Mouse (Mus musculus): Measurements from ENCODE around the gene Nle1. TPM values are rescaled to one million over a fixed set of nuclear protein-coding genes. Genes with fewer than 3 reads are reported as not detected.

Nle1 gene
- polyA plus RNA-seq, 1 experiment from 2014 or later, result 10.7 TPM

DNA sequence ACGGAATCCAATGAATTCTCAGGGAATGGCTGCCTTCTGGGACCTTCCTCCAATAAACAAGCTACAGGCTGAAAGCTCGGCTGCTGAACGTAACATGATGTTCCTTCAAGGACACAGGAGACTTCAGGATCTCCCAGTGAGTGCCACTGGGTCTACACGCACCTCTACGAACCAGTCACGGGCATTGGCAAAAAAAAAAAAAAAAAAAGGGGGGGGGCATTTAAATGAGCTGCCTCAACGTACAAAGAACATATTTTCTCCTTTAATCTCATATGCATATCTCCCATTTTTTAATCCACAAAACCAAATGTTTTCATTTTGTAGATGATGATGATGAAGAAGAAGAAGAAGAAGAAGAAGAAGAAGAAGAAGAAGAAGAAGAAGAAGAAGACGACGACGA is 42.3 kb downstream of the Nle1 start:
- H3K27ac ChIP-seq (ENCODE audit: low read length), result no peak overlapping the region
- no peak for ATAC-seq (ENCODE audit: low read depth)
- H3K4me3 ChIP-seq (ENCODE audit: low read depth, low read length), result no peak overlapping the region
- H3K27me3 ChIP-seq (ENCODE audit: control insufficient read depth, insufficient read depth, low read depth, low read length), result no peaks in the 10 kb centered on the region
- 0 out of 2 replicates have a peak overlapping the region, but pooled peaks have one; percentile 51 for H3K4me2 ChIP-seq (ENCODE audit: low read depth, low read length)
- no peaks in the 10 kb centered on the region for H3K36me3 ChIP-seq (ENCODE audit: control insufficient read depth, insufficient read depth)
- whole genome bisulfite sequencing (ENCODE audit: insufficient replicate concordance), result 67% methylated on average over 10 of the region's 10 CpGs
- H3K9ac ChIP-seq (ENCODE audit: low read depth, low read length), result no peak overlapping the region
- peaks cover 61% of the 10 kb centered on the region for H3K4me1 ChIP-seq (ENCODE audit: control insufficient read depth, low read depth, low read length)
- no peaks in the 10 kb centered on the region for H3K9me3 ChIP-seq (replicated peaks; ENCODE audit: control insufficient read depth, low read length)

DNA sequence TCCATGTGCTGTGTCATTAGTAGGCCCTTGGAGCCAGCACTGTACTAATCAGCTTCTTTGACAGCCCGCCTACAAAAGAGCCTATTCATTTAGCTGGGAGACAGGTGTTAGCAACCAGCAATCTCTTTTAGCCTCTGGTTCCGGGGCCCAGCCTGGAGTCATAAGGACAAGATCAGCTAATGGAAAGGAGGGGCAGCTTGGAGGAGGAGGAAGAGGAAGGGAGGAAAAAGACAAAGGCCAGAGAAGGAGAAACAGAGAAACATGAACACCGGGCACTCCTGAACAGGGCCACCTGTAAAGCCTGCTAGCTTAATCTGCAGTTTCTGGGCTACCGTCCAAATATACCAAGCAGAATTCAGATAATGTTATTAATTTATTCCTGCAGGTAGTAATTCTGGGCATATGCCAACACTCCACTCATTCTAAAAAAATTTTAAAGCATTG is 44.7 kb downstream of the Nle1 start:
- peak overlapping the region; percentile 46 for H3K27ac ChIP-seq (ENCODE audit: low read length)
- no peak overlapping the region for H3K4me3 ChIP-seq (ENCODE audit: low read depth, low read length)
- H3K9ac ChIP-seq (ENCODE audit: low read depth, low read length), result no peak overlapping the region
- WGBS (ENCODE audit: insufficient replicate concordance), result 40% methylated on average over 4 of the region's 4 CpGs
- H3K27me3 ChIP-seq (ENCODE audit: control insufficient read depth, insufficient read depth, low read depth, low read length), result no peaks in the 10 kb centered on the region
- peak; percentile 65 for ATAC-seq (ENCODE audit: low read depth)
- peaks cover 2% of the 10 kb centered on the region; the same call in 1 of the 2 replicates for H3K36me3 ChIP-seq (ENCODE audit: control insufficient read depth, insufficient read depth)
- H3K4me1 ChIP-seq (ENCODE audit: control insufficient read depth, low read depth, low read length), result peaks cover 56% of the 10 kb centered on the region
- H3K4me2 ChIP-seq (ENCODE audit: low read depth, low read length), result no peak overlapping the region
- H3K9me3 ChIP-seq (replicated peaks; ENCODE audit: control insufficient read depth, low read length), result no peaks in the 10 kb centered on the region

DNA sequence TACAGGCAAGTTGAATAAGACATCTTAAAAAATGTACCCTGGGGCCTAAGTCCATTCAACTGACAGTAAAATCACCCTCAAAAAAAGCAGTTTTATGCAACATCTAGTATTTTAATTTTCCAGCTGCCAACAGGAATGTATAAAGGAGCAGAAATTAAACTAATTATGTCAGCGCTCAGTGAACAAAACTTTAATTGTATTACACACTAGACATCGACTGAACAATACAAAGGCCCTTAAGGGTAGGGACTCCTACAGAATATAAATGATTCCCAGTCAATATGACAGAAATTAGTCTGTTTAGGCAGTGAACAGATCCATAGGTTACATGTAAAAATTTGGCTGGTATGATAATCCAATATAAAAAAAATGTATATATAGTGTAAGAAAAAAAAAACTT is 45.2 kb downstream of the Nle1 start:
- Histone ChIP-seq H3K9ac (ENCODE audit: low read depth, low read length) (no peak overlapping the region), H3K9me3 (replicated peaks; ENCODE audit: control insufficient read depth, low read length) (no peaks in the 10 kb centered on the region), H3K4me1 (ENCODE audit: control insufficient read depth, low read depth, low read length) (peaks cover 54% of the 10 kb centered on the region), H3K4me3 (ENCODE audit: low read depth, low read length) (no peak overlapping the region), H3K27ac (ENCODE audit: low read length) (peak overlapping the region; percentile 68), H3K27me3 (ENCODE audit: control insufficient read depth, insufficient read depth, low read depth, low read length) (no peaks in the 10 kb centered on the region), H3K4me2 (ENCODE audit: low read depth, low read length) (peak overlapping the region; percentile 38), H3K36me3 (ENCODE audit: control insufficient read depth, insufficient read depth) (peaks cover 2% of the 10 kb centered on the region; the same call in 1 of the 2 replicates)
- WGBS (ENCODE audit: insufficient replicate concordance), result 77% methylated on average over 2 of the region's 2 CpGs
- ATAC-seq (ENCODE audit: low read depth), result no peak

- Histone ChIP-seq H3K9ac (ENCODE audit: low read depth, low read length) (peak overlapping the region; percentile 12; the same call in 1 of the 2 replicates), H3K36me3 (ENCODE audit: control insufficient read depth, insufficient read depth) (peaks cover 2% of the 10 kb centered on the region; the same call in 1 of the 2 replicates), H3K4me2 (ENCODE audit: low read depth, low read length) (peak overlapping the region; percentile 38), H3K9me3 (replicated peaks; ENCODE audit: control insufficient read depth, low read length) (no peaks in the 10 kb centered on the region), H3K4me1 (ENCODE audit: control insufficient read depth, low read depth, low read length) (peaks cover 52% of the 10 kb centered on the region), H3K27me3 (ENCODE audit: control insufficient read depth, insufficient read depth, low read depth, low read length) (no peaks in the 10 kb centered on the region), H3K4me3 (ENCODE audit: low read depth, low read length) (no peak overlapping the region), H3K27ac (ENCODE audit: low read length) (peak overlapping the region; percentile 68)
- 27% methylated on average over 9 of the region's 9 CpGs for WGBS (ENCODE audit: insufficient replicate concordance)
- ATAC-seq (ENCODE audit: low read depth), result peak; percentile 64; the same call in 1 of the 2 replicates
These were observed 45.6 kb downstream of the Nle1 start for GRCm38 (mm10) chr11:82862638-82863037.

- peaks cover 49% of the 10 kb centered on the region for H3K4me1 ChIP-seq (ENCODE audit: control insufficient read depth, low read depth, low read length)
- WGBS (ENCODE audit: insufficient replicate concordance), result 75% methylated on average over 8 of the region's 8 CpGs
- no peaks in the 10 kb centered on the region for H3K27me3 ChIP-seq (ENCODE audit: control insufficient read depth, insufficient read depth, low read depth, low read length)
- H3K9ac ChIP-seq (ENCODE audit: low read depth, low read length), result no peak overlapping the region
- no peak for ATAC-seq (ENCODE audit: low read depth)
- H3K36me3 ChIP-seq (ENCODE audit: control insufficient read depth, insufficient read depth), result peaks cover 2% of the 10 kb centered on the region; the same call in 1 of the 2 replicates
- H3K9me3 ChIP-seq (replicated peaks; ENCODE audit: control insufficient read depth, low read length), result no peaks in the 10 kb centered on the region
- H3K4me3 ChIP-seq (ENCODE audit: low read depth, low read length), result no peak overlapping the region
- no peak overlapping the region for H3K4me2 ChIP-seq (ENCODE audit: low read depth, low read length)
- no peak overlapping the region for H3K27ac ChIP-seq (ENCODE audit: low read length)
These were observed 46.7 kb downstream of the Nle1 start for GRCm38 (mm10) chr11:82861558-82861957.

DNA sequence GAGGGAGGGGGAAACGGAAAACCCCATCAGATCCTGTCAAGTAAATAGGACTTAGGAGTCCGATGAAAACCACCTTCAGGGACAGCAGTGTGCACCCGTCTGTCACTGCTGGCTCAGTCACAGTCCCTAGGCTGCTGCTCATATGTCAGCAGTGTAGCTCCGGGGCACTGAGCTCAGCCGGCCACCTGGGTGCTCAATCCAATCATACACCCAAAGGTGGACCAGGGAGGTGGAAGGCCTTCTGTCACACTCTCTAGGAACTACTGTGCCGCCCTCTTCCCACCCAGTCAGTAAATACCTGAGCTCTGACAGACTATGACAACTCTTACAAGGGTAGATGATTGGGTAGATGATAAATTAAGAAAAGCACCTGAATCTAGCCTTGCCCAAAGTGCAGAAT is 47.5 kb downstream of the Nle1 start:
- ATAC-seq (ENCODE audit: low read depth), result no peak
- H3K27ac ChIP-seq (ENCODE audit: low read length), result no peak overlapping the region
- H3K4me1 ChIP-seq (ENCODE audit: control insufficient read depth, low read depth, low read length), result peaks cover 52% of the 10 kb centered on the region
- peaks cover 2% of the 10 kb centered on the region; the same call in 1 of the 2 replicates for H3K36me3 ChIP-seq (ENCODE audit: control insufficient read depth, insufficient read depth)
- no peaks in the 10 kb centered on the region for H3K27me3 ChIP-seq (ENCODE audit: control insufficient read depth, insufficient read depth, low read depth, low read length)
- H3K9me3 ChIP-seq (replicated peaks; ENCODE audit: control insufficient read depth, low read length), result no peaks in the 10 kb centered on the region
- H3K4me3 ChIP-seq (ENCODE audit: low read depth, low read length), result no peak overlapping the region
- H3K4me2 ChIP-seq (ENCODE audit: low read depth, low read length), result no peak overlapping the region
- H3K9ac ChIP-seq (ENCODE audit: low read depth, low read length), result no peak overlapping the region
- 72% methylated on average over 6 of the region's 6 CpGs for WGBS (ENCODE audit: insufficient replicate concordance)

- no peak for ATAC-seq (ENCODE audit: low read depth)
- Histone ChIP-seq H3K4me3 (ENCODE audit: low read depth, low read length) (no peak overlapping the region), H3K4me1 (ENCODE audit: control insufficient read depth, low read depth, low read length) (peaks cover 62% of the 10 kb centered on the region), H3K9me3 (replicated peaks; ENCODE audit: control insufficient read depth, low read length) (no peaks in the 10 kb centered on the region), H3K36me3 (ENCODE audit: control insufficient read depth, insufficient read depth) (peaks cover 2% of the 10 kb centered on the region; the same call in 1 of the 2 replicates), H3K27ac (ENCODE audit: low read length) (no peak overlapping the region), H3K9ac (ENCODE audit: low read depth, low read length) (no peak overlapping the region), H3K27me3 (ENCODE audit: control insufficient read depth, insufficient read depth, low read depth, low read length) (no peaks in the 10 kb centered on the region), H3K4me2 (ENCODE audit: low read depth, low read length) (no peak overlapping the region)
- 65% methylated on average over 13 of the region's 13 CpGs for WGBS (ENCODE audit: insufficient replicate concordance)
These were observed 50.8 kb downstream of the Nle1 start for GRCm38 (mm10) chr11:82857307-82857848.

DNA sequence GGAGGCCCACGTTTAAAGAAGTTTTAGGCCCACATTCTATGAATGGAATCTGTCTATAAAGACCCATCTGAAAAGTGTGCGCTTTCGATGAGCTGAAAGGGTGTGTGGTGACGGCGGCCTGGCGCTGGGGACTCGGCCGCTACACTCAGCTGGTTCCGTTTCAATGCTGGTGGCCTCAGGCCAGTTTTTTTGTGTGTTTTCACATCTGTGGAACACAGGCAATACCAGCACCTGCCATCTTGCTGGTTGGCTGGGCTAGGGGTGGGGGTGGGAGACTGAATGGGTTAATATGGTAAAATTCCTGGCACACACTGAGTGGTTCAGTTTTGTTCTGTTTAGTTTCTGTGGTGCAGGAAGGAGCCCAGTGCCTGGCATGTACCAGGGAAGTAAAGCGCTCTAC is 52.2 kb downstream of the Nle1 start:
- Histone ChIP-seq H3K36me3 (ENCODE audit: control insufficient read depth, insufficient read depth) (peaks cover 2% of the 10 kb centered on the region; the same call in 1 of the 2 replicates), H3K27ac (ENCODE audit: low read length) (peak overlapping the region; percentile 85), H3K9ac (ENCODE audit: low read depth, low read length) (no peak overlapping the region), H3K4me3 (ENCODE audit: low read depth, low read length) (no peak overlapping the region), H3K4me1 (ENCODE audit: control insufficient read depth, low read depth, low read length) (peaks cover 65% of the 10 kb centered on the region), H3K4me2 (ENCODE audit: low read depth, low read length) (no peak overlapping the region), H3K9me3 (replicated peaks; ENCODE audit: control insufficient read depth, low read length) (no peaks in the 10 kb centered on the region), H3K27me3 (ENCODE audit: control insufficient read depth, insufficient read depth, low read depth, low read length) (no peaks in the 10 kb centered on the region)
- 77% methylated on average over 10 of the region's 10 CpGs for WGBS (ENCODE audit: insufficient replicate concordance)
- no peak for ATAC-seq (ENCODE audit: low read depth)

DNA sequence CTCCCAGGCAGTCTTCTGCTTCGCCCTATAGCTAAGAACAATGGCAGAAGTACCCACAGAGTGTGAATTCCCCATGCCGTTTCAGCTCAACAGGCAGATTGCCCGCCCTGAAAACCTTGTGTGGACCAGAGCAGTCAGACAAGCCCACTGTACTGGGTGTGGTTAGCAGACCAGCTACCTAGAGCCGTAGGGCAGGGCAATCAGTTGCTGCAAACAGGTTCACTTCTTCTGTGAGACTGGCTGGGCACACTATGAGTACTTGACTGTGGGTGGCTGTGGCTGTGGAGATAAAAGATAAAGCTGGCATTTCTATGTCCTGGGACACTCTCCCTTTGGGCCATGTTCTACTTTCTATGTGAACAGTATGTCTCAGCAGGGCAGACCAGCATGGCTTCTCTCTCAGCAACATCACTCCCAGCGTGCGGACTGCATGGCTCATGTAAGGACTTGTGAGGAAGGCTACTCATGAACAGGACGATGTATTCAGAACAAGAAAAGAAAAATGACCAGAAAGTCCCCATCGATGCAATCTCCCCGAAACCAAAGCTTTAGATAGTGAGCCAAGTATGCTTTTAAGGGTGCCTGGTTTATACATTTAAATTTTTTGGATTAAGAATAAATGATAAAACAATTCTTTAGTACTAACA is 52.8 kb downstream of the Nle1 start:
- peaks cover 2% of the 10 kb centered on the region; the same call in 1 of the 2 replicates for H3K36me3 ChIP-seq (ENCODE audit: control insufficient read depth, insufficient read depth)
- H3K4me1 ChIP-seq (ENCODE audit: control insufficient read depth, low read depth, low read length), result peaks cover 71% of the 10 kb centered on the region
- peak overlapping the region; percentile 47 for H3K4me2 ChIP-seq (ENCODE audit: low read depth, low read length)
- ATAC-seq (ENCODE audit: low read depth), result peak; percentile 95
- H3K9me3 ChIP-seq (replicated peaks; ENCODE audit: control insufficient read depth, low read length), result no peaks in the 10 kb centered on the region
- 51% methylated on average over 9 of the region's 9 CpGs for WGBS (ENCODE audit: insufficient replicate concordance)
- peak overlapping the region; percentile 44 for H3K9ac ChIP-seq (ENCODE audit: low read depth, low read length)
- peak overlapping the region; percentile 85 for H3K27ac ChIP-seq (ENCODE audit: low read length)
- no peaks in the 10 kb centered on the region for H3K27me3 ChIP-seq (ENCODE audit: control insufficient read depth, insufficient read depth, low read depth, low read length)
- H3K4me3 ChIP-seq (ENCODE audit: low read depth, low read length), result peak overlapping the region; percentile 26

Measured in liver, embryonic 16.5 days (tissue).